Mouse (Mus musculus) embryonic facial prominence, embryonic 12.5 days (tissue): Measurements from ENCODE around the gene Gpd2. TPM values are rescaled to one million over a fixed set of nuclear protein-coding genes. Genes with fewer than 3 reads are reported as not detected.

Source experiments
- ATAC-seq: fragments of 200-750 bp; cut with Nextera tagmentation; 2 replicates; pipeline ENCODE4 v1.8.0; 2017; ENCODE audit not compliant: insufficient number of reproducible peaks, insufficient read depth, low FRiP score, low TSS enrichment
- H3K27ac ChIP-seq: fragments of 300-500 bp; sonication (generic); 2 replicates; pipeline ENCODE4 v1.5.1; 2016; ENCODE audit warnings: mild to moderate bottlenecking
- H3K27me3 ChIP-seq: fragments of 300-500 bp; sonication (generic); 2 replicates; pipeline ENCODE4 v1.6.1; 2016; ENCODE audit warnings: mild to moderate bottlenecking, moderate library complexity
- H3K36me3 ChIP-seq: fragments of 300-500 bp; sonication (generic); 2 replicates; pipeline ENCODE4 v1.6.1; 2016; ENCODE audit warnings: mild to moderate bottlenecking
- H3K4me1 ChIP-seq: fragments of 300-500 bp; sonication (generic); 2 replicates; pipeline ENCODE4 v1.6.1; 2016
- H3K4me2 ChIP-seq: fragments of 300-500 bp; sonication (generic); replicated peaks from 2 replicates; pipeline ENCODE4 v1.6.1; 2016; ENCODE audit warnings: mild to moderate bottlenecking, moderate library complexity
- H3K4me3 ChIP-seq: fragments of 300-500 bp; sonication (generic); 2 replicates; pipeline ENCODE4 v1.5.1; 2016; ENCODE audit warnings: mild to moderate bottlenecking
- H3K9ac ChIP-seq: fragments of 300-500 bp; sonication (generic); 2 replicates; pipeline ENCODE4 v1.6.1; 2016; ENCODE audit warnings: mild to moderate bottlenecking, moderate library complexity
- H3K9me3 ChIP-seq: fragments of 300-500 bp; sonication (generic); 2 replicates; pipeline ENCODE4 v1.6.1; 2016; ENCODE audit warnings: mild to moderate bottlenecking, moderate library complexity
- WGBS: fragments of 180-500 bp; shearing (Covaris S2); methylation state at CpG from one replicate; pipeline ENCODE4 v1.1.7; 2016; 5-methylcytosine and 5-hydroxymethylcytosine counted together
- polyA plus RNA-seq: library from polyadenylated mRNA; unstranded; fragments of >200 nt; fragmentation: Nextera tagmentation; extraction: Ambion mirVana; gene quantifications from 2 replicates; pipeline ENCODE4 v1.2.1, GENCODE M21; 2016

Gene Gpd2
- polyA plus RNA-seq: 17.9 and 18.3 TPM in 2 replicates

GRCm38 (mm10) chr2:57237475-57237919 lies at the start of gene Gpd2:
Gene Gpd2 (plus strand): TSS chr2:57237635.
- no peaks in the 10 kb centered on the region for H3K27me3 ChIP-seq
- WGBS: 4% methylated on average over 20 of the region's 20 CpGs
- H3K27ac ChIP-seq: peak within 1 kb of the TSS; percentile 7
- H3K4me1 ChIP-seq: peaks cover 7% of the 10 kb centered on the region; the same call in 1 of the 2 replicates
- peak; percentile 60; the same call in 1 of the 2 replicates for ATAC-seq
- H3K9me3 ChIP-seq: no peaks in the 10 kb centered on the region
- H3K9ac ChIP-seq: peak within 1 kb of the TSS; percentile 72
- H3K4me3 ChIP-seq: peak within 1 kb of the TSS; percentile 70
- H3K36me3 ChIP-seq: no peaks in the 10 kb centered on the region
- H3K4me2 ChIP-seq: peak within 1 kb of the TSS; percentile 74

GRCm38 (mm10) chr2:57188237-57188636 lies 49.2 kb upstream of the Gpd2 start:
- Histone ChIP-seq H3K27me3 (no peaks in the 10 kb centered on the region), H3K27ac (no peak overlapping the region), H3K9ac (no peak overlapping the region), H3K4me1 (no peaks in the 10 kb centered on the region), H3K4me2 (no peak overlapping the region), H3K9me3 (no peaks in the 10 kb centered on the region), H3K36me3 (no peaks in the 10 kb centered on the region), H3K4me3 (no peak overlapping the region)
- WGBS: 54% methylated on average over 9 of the region's 9 CpGs
- no peak for ATAC-seq

- Histone ChIP-seq H3K9ac (no peak overlapping the region), H3K36me3 (no peaks in the 10 kb centered on the region), H3K4me2 (no peak overlapping the region)
Measured at GRCm38 (mm10) chr2:57190884-57191283, 46.6 kb upstream of the Gpd2 start.

GRCm38 (mm10) chr2:57199046-57199445 lies 38.4 kb upstream of the Gpd2 start:
- Histone ChIP-seq H3K9ac (no peak overlapping the region), H3K4me2 (no peak overlapping the region), H3K4me1 (no peaks in the 10 kb centered on the region), H3K36me3 (no peaks in the 10 kb centered on the region), H3K27ac (no peak overlapping the region), H3K4me3 (no peak overlapping the region), H3K9me3 (no peaks in the 10 kb centered on the region), H3K27me3 (no peaks in the 10 kb centered on the region)
- 92% methylated on average over 3 of the region's 3 CpGs for WGBS
- ATAC-seq: no peak

More at GRCm38 (mm10) chr2:57190884-57191283, 46.6 kb upstream of the Gpd2 start:
- no peak for ATAC-seq
- H3K27me3 ChIP-seq: no peaks in the 10 kb centered on the region
- no peaks in the 10 kb centered on the region for H3K9me3 ChIP-seq
- H3K27ac ChIP-seq: no peak overlapping the region
- H3K4me1 ChIP-seq: no peaks in the 10 kb centered on the region
- H3K4me3 ChIP-seq: no peak overlapping the region

- no peaks in the 10 kb centered on the region for H3K4me1 ChIP-seq
- ATAC-seq: no peak
- 85% methylated on average over 9 of the region's 9 CpGs for WGBS
- H3K4me3 ChIP-seq: no peak overlapping the region
- no peaks in the 10 kb centered on the region for H3K27me3 ChIP-seq
- H3K4me2 ChIP-seq: no peak overlapping the region
- no peak overlapping the region for H3K27ac ChIP-seq
- H3K36me3 ChIP-seq: no peaks in the 10 kb centered on the region
- no peaks in the 10 kb centered on the region for H3K9me3 ChIP-seq
- no peak overlapping the region for H3K9ac ChIP-seq
Measured at GRCm38 (mm10) chr2:57208472-57209083, 28.9 kb upstream of the Gpd2 start.

GRCm38 (mm10) chr2:57211049-57212001 lies 26.1 kb upstream of the Gpd2 start:
- ATAC-seq: no peak
- no peaks in the 10 kb centered on the region for H3K9me3 ChIP-seq
- 74% methylated on average over 9 of the region's 9 CpGs for WGBS

GRCm38 (mm10) chr2:57213364-57213763 lies 24.1 kb upstream of the Gpd2 start:
- no peak overlapping the region for H3K4me2 ChIP-seq
- no peaks in the 10 kb centered on the region for H3K4me1 ChIP-seq
- H3K36me3 ChIP-seq: no peaks in the 10 kb centered on the region
- no peak for ATAC-seq
- WGBS: 88% methylated on average over 4 of the region's 4 CpGs
- H3K27me3 ChIP-seq: no peaks in the 10 kb centered on the region
- H3K9me3 ChIP-seq: no peaks in the 10 kb centered on the region
- no peak overlapping the region for H3K27ac ChIP-seq
- no peak overlapping the region for H3K4me3 ChIP-seq
- no peak overlapping the region for H3K9ac ChIP-seq

More at GRCm38 (mm10) chr2:57211049-57212001, 26.1 kb upstream of the Gpd2 start:
- H3K36me3 ChIP-seq: no peaks in the 10 kb centered on the region
- H3K4me3 ChIP-seq: no peak overlapping the region
- no peaks in the 10 kb centered on the region for H3K4me1 ChIP-seq
- no peak overlapping the region for H3K9ac ChIP-seq
- H3K4me2 ChIP-seq: no peak overlapping the region
- H3K27ac ChIP-seq: no peak overlapping the region
- H3K27me3 ChIP-seq: no peaks in the 10 kb centered on the region

- Histone ChIP-seq H3K36me3 (no peaks in the 10 kb centered on the region), H3K4me3 (no peak overlapping the region), H3K4me2 (no peak overlapping the region), H3K27ac (no peak overlapping the region), H3K9me3 (no peaks in the 10 kb centered on the region), H3K4me1 (no peaks in the 10 kb centered on the region), H3K9ac (no peak overlapping the region), H3K27me3 (peaks cover 4% of the 10 kb centered on the region; the same call in 1 of the 2 replicates)
- 74% methylated on average over 3 of the region's 3 CpGs for WGBS
- ATAC-seq: 0 out of 2 replicates have a peak, but pooled peaks have one; percentile 35
Measured at GRCm38 (mm10) chr2:57223288-57224026, 14.0 kb upstream of the Gpd2 start.

- Histone ChIP-seq H3K4me3 (no peak overlapping the region), H3K36me3 (no peaks in the 10 kb centered on the region), H3K27me3 (peaks cover 4% of the 10 kb centered on the region; the same call in 1 of the 2 replicates), H3K9me3 (no peaks in the 10 kb centered on the region), H3K27ac (no peak overlapping the region), H3K9ac (no peak overlapping the region), H3K4me2 (no peak overlapping the region), H3K4me1 (no peaks in the 10 kb centered on the region)
- ATAC-seq: 0 out of 2 replicates have a peak, but pooled peaks have one; percentile 41
- 46% methylated on average over 2 of the region's 2 CpGs for WGBS
Measured at GRCm38 (mm10) chr2:57225236-57225635, 12.2 kb upstream of the Gpd2 start.

- Histone ChIP-seq H3K9ac (no peak overlapping the region), H3K27me3 (peaks cover 4% of the 10 kb centered on the region; the same call in 1 of the 2 replicates), H3K36me3 (no peaks in the 10 kb centered on the region), H3K4me1 (no peaks in the 10 kb centered on the region), H3K4me2 (no peak overlapping the region), H3K9me3 (no peaks in the 10 kb centered on the region), H3K27ac (no peak overlapping the region), H3K4me3 (no peak overlapping the region)
- no peak for ATAC-seq
- WGBS: 89% methylated on average over 3 of the region's 3 CpGs
Measured at GRCm38 (mm10) chr2:57227425-57227824, 10.0 kb upstream of the Gpd2 start.

GRCm38 (mm10) chr2:57229647-57230240 lies 7.7 kb upstream of the Gpd2 start:
- WGBS: 19% methylated on average over 4 of the region's 4 CpGs
- ATAC-seq: peak; percentile 79; the same call in 1 of the 2 replicates
- H3K27ac ChIP-seq: peak overlapping the region; percentile 31; the same call in 1 of the 2 replicates
- H3K27me3 ChIP-seq: no peaks in the 10 kb centered on the region
- no peaks in the 10 kb centered on the region for H3K4me1 ChIP-seq
- no peak overlapping the region for H3K4me2 ChIP-seq
- H3K9me3 ChIP-seq: no peaks in the 10 kb centered on the region
- H3K4me3 ChIP-seq: no peak overlapping the region
- H3K36me3 ChIP-seq: no peaks in the 10 kb centered on the region
- no peak overlapping the region for H3K9ac ChIP-seq
